Comparison of ENCODE assay signal across 13 mouse cellular contexts in the genomic region with DNA sequence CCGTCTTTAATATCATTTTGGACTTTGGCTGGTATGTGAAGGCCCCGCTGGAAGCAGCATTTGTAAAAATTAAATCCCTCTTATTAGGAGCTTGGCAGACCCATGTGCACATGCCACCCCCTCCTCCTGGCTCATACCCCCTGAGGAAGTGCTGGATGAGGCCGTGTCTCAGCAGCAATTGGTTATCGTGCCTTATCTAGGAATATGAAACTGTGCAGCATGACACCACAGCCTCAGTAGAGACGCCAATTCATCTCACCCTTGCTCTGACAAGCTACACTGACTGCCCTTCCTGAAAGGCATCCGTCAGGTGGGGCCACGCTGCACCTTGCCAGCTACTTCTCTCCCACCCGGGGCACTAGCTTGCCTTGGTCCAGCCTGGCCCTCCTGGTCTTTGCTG. TPM values are rescaled to one million over a fixed set of nuclear protein-coding genes. Genes with fewer than 3 reads are reported as not detected.
DNase-seq lines count a peak whose midpoint lies in the region; ATAC-seq and TF ChIP-seq lines count a peak whose summit lies in the region.
"Had no signal": no experiment of that assay in that cellular context is flagged by ENCODE, and none has a peak within 500 bp of the region (broad histone marks: within the 10 kb centered on the region; RNA-seq: fewer than 3 reads in every experiment).

No protein-coding gene starts in this region.

- no peak for ATAC-seq in hindbrain, embryonic 11.5 days (ENCODE audit: low FRiP score)
- 0 out of 2 replicates have a peak, but pooled peaks have one; percentile 7 for ATAC-seq in midbrain, embryonic 12.5 days (ENCODE audit: low FRiP score, low read depth)
- ATAC-seq in erythroblast, adult 5-6 weeks (replicated peaks; ENCODE audit: low FRiP score, poor library complexity, severe bottlenecking) = no peak

- TF ChIP-seq CTCF in MEL (IDR thresholded peaks at IDR 0.05 in 2 of 3, conservative IDR thresholded peaks at IDR 0.05 in 1 of 3; ENCODE audit: control insufficient read depth in 1 of 3, insufficient read depth in 1 of 3, low read depth in 2 of 3, low read length in 3 of 3, poor library complexity in 1 of 3, severe bottlenecking in 1 of 3) = no peak

- H3K4me2 ChIP-seq in hindbrain, embryonic 11.5 days (replicated peaks; ENCODE audit: low read depth, low read length) = no peak overlapping the region
- peak overlapping the region; percentile 27 for H3K4me2 ChIP-seq in midbrain, embryonic 12.5 days (replicated peaks)
- H3K4me2 ChIP-seq: limb, embryonic 15.5 days; lung, embryonic 15.5 days had no signal

- H3K79me2 ChIP-seq in MEL (ENCODE audit: control insufficient read depth, insufficient read depth, low read length, poor library complexity) = no peaks in the 10 kb centered on the region

- no peak overlapping the region for H3K9ac ChIP-seq in MEL (ENCODE audit: control insufficient read depth, low read depth, low read length, poor library complexity, severe bottlenecking)
- H3K9ac ChIP-seq in hindbrain, embryonic 11.5 days (ENCODE audit: low read depth, low read length) = no peak overlapping the region
- peak overlapping the region; percentile 12; the same call in 1 of the 2 replicates for H3K9ac ChIP-seq in midbrain, embryonic 12.5 days (replicated peaks)
- H3K9ac ChIP-seq: limb, embryonic 15.5 days; lung, embryonic 15.5 days had no signal

- peaks cover 0 to 17% of the 10 kb centered on the region in 2 experiments; a peak in 2 of 4 replicates for H3K36me3 ChIP-seq in MEL (ENCODE audit: control insufficient read depth in 1 of 2, insufficient read depth in 2 of 2, low read length in 2 of 2)
- H3K36me3 ChIP-seq in hindbrain, embryonic 11.5 days (ENCODE audit: control insufficient read depth, insufficient read depth, low read length) = no peaks in the 10 kb centered on the region
- no peaks in the 10 kb centered on the region for H3K36me3 ChIP-seq in midbrain, embryonic 12.5 days

- TF ChIP-seq EP300 in MEL (IDR thresholded peaks at IDR 0.05; ENCODE audit: low read depth in 1 of 2, low read length in 2 of 2) = 0 out of 4 replicates have a peak, but pooled peaks of 1 of the 2 experiments have one; percentile 23

- DNase-seq in cerebellum, adult 9-11 months = peak; percentile 43
- DNase-seq in cerebellum, postnatal 4 days (ENCODE audit: low spot score in 2 of 2) = no peak
- peak; percentile 61 for DNase-seq in MEL (ENCODE audit: low read depth, low spot score)
- DNase-seq in hindbrain, embryonic 11.5 days (ENCODE audit: low spot score) = no peak
- no peak for DNase-seq in adrenal gland, postnatal 4 days (ENCODE audit: low spot score in 2 of 2)
- DNase-seq in adrenal gland, postnatal 10 days = no peak
- DNase-seq: gastrocnemius, postnatal 25 days; layer of hippocampus, adult 9-11 months; spleen, adult 18-20 months had no signal

- 74% methylated on average over 8 of the region's 8 CpGs for WGBS in hindbrain, embryonic 11.5 days
- WGBS in midbrain, embryonic 12.5 days = 46% methylated on average over 8 of the region's 8 CpGs

- H3K27me3 ChIP-seq in MEL (ENCODE audit: control insufficient read depth in 1 of 2, insufficient read depth in 2 of 2, low read length in 2 of 2) = no peaks in the 10 kb centered on the region
- no peaks in the 10 kb centered on the region for H3K27me3 ChIP-seq in hindbrain, embryonic 11.5 days (ENCODE audit: control insufficient read depth, insufficient read depth, low read length)
- peaks cover 23% of the 10 kb centered on the region for H3K27me3 ChIP-seq in midbrain, embryonic 12.5 days
- H3K27me3 ChIP-seq: limb, embryonic 15.5 days; lung, embryonic 15.5 days had no signal

- no peak for TF ChIP-seq RAD21 in MEL (IDR thresholded peaks at IDR 0.05; ENCODE audit: low read depth, low read length)

- no peak overlapping the region for H3K4me3 ChIP-seq in MEL (ENCODE audit: control insufficient read depth in 1 of 2, insufficient read depth in 1 of 2, low read depth in 2 of 2, low read length in 2 of 2)
- H3K4me3 ChIP-seq in hindbrain, embryonic 11.5 days (ENCODE audit: low read depth, low read length) = no peak overlapping the region
- H3K4me3 ChIP-seq in midbrain, embryonic 12.5 days = no peak overlapping the region
- H3K4me3 ChIP-seq: limb, embryonic 15.5 days; lung, embryonic 15.5 days had no signal

- TF ChIP-seq POLR2A in MEL (IDR thresholded peaks at IDR 0.05; ENCODE audit: control insufficient read depth in 1 of 2, insufficient read depth in 1 of 2, low read depth in 1 of 2, low read length in 2 of 2, poor library complexity in 1 of 2) = no peak

- H3K27ac ChIP-seq in MEL (ENCODE audit: control insufficient read depth, low read depth, low read length) = no peak overlapping the region
- H3K27ac ChIP-seq in hindbrain, embryonic 11.5 days (ENCODE audit: low read depth, low read length) = peak overlapping the region; percentile 67
- peak overlapping the region; percentile 93 for H3K27ac ChIP-seq in midbrain, embryonic 12.5 days (replicated peaks)
- H3K27ac ChIP-seq: limb, embryonic 15.5 days; lung, embryonic 15.5 days had no signal

- H3K4me1 ChIP-seq in MEL (ENCODE audit: control insufficient read depth in 1 of 2, insufficient read depth in 2 of 2, low read length in 2 of 2) = peaks cover 9 to 26% of the 10 kb centered on the region in 2 experiments
- peaks cover 10% of the 10 kb centered on the region; the same call in 1 of the 2 replicates for H3K4me1 ChIP-seq in hindbrain, embryonic 11.5 days (replicated peaks; ENCODE audit: control insufficient read depth, insufficient read depth, low read length)
- peaks cover 65% of the 10 kb centered on the region for H3K4me1 ChIP-seq in midbrain, embryonic 12.5 days
- H3K4me1 ChIP-seq: lung, embryonic 15.5 days had no signal

- no peaks in the 10 kb centered on the region for H3K9me3 ChIP-seq in MEL (replicated peaks; ENCODE audit: insufficient read depth, low read length)
- no peaks in the 10 kb centered on the region for H3K9me3 ChIP-seq in hindbrain, embryonic 11.5 days (ENCODE audit: control insufficient read depth, low read length)
- H3K9me3 ChIP-seq in midbrain, embryonic 12.5 days = no peaks in the 10 kb centered on the region
- H3K9me3 ChIP-seq: limb, embryonic 15.5 days; lung, embryonic 15.5 days had no signal

TF ChIP-seq in MEL, 35 proteins besides CTCF, POLR2A, EP300 and RAD21:
- no peak for TF ChIP-seq MYC (IDR thresholded peaks at IDR 0.05; ENCODE audit: low read depth, low read length)
- no peak for TF ChIP-seq HCFC1 (IDR thresholded peaks at IDR 0.05; ENCODE audit: low read depth, low read length)
- TF ChIP-seq SMC3 (IDR thresholded peaks at IDR 0.05; ENCODE audit: low read depth, low read length) = no peak
- no peak for TF ChIP-seq ZNF384 (IDR thresholded peaks at IDR 0.05; ENCODE audit: low read depth, low read length)
- 0 out of 2 replicates have a peak, but pooled peaks have one; percentile 20 for TF ChIP-seq ETS1 (IDR thresholded peaks at IDR 0.05; ENCODE audit: low read depth, low read length)
- TF ChIP-seq MAX (IDR thresholded peaks at IDR 0.05; ENCODE audit: low read length) = 0 out of 2 replicates have a peak, but pooled peaks have one; percentile 26
- no peak for TF ChIP-seq TBP (IDR thresholded peaks at IDR 0.05; ENCODE audit: low read depth, low read length)
- TF ChIP-seq POLR2AphosphoS5 (IDR thresholded peaks at IDR 0.05; ENCODE audit: borderline replicate concordance, low read depth, low read length) = no peak
- TF ChIP-seq MEF2A (IDR thresholded peaks at IDR 0.05; ENCODE audit: extremely low read depth, insufficient replicate concordance, low read depth, low read length, poor library complexity, severe bottlenecking) = no peak
- no peak for TF ChIP-seq POLR2AphosphoS2 (IDR thresholded peaks at IDR 0.05; ENCODE audit: low read length)
- TF ChIP-seq ELF1 (IDR thresholded peaks at IDR 0.05; ENCODE audit: low read depth, low read length) = no peak
- TF ChIP-seq MXI1 (IDR thresholded peaks at IDR 0.05; ENCODE audit: low read depth, low read length) = peak; percentile 49
- TF ChIP-seq JUND (IDR thresholded peaks at IDR 0.05; ENCODE audit: low read depth, low read length) = no peak
- no peak for TF ChIP-seq UBTF (IDR thresholded peaks at IDR 0.05; ENCODE audit: borderline replicate concordance, insufficient read depth, low read depth, low read length)
- no peak for TF ChIP-seq ZMIZ1 (IDR thresholded peaks at IDR 0.05; ENCODE audit: low read depth, low read length)
- TF ChIP-seq E2F4 (IDR thresholded peaks at IDR 0.05; ENCODE audit: borderline replicate concordance, low read depth, low read length) = no peak
- TF ChIP-seq BHLHE40 (IDR thresholded peaks at IDR 0.05; ENCODE audit: borderline replicate concordance, low read depth, low read length) = no peak
- no peak for TF ChIP-seq TAL1 (IDR thresholded peaks at IDR 0.05; ENCODE audit: low read length)
- 0 out of 2 replicates have a peak, but pooled peaks have one; percentile 35 for TF ChIP-seq SIN3A (IDR thresholded peaks at IDR 0.05; ENCODE audit: low read length)
- peak; percentile 64 for TF ChIP-seq GATA1 (IDR thresholded peaks at IDR 0.05; ENCODE audit: low read depth, low read length)
- TF ChIP-seq KAT2A (conservative IDR thresholded peaks at IDR 0.05; ENCODE audit: low read depth, low read length) = no peak
- no peak for TF ChIP-seq MAZ (IDR thresholded peaks at IDR 0.05; ENCODE audit: low read depth, low read length)

RNA-seq across cellular contexts. Expression of gene Dmap1, which starts 35.6 kb away (rescaled TPM):
- total RNA-seq in MEL (2012; rRNA removed) = 44.7 and 45.2 TPM in 2 replicates
- polyA plus RNA-seq in MEL (2012; ENCODE audit: insufficient read depth in 1 of 2, insufficient read length in 2 of 2, low read depth in 1 of 2, low replicate concordance in 2 of 2, missing spikeins in 1 of 2) = 10 to 100 TPM in 1 of 2 experiments, not detected in 1; 69.7 TPM
- 76.1 and 82.2 TPM in 2 replicates for polyA plus RNA-seq in hindbrain, embryonic 11.5 days (2014; fragmentation: Nextera tagmentation; extraction: Ambion mirVana)
- 67.5 and 72.1 TPM in 2 replicates for polyA plus RNA-seq in midbrain, embryonic 12.5 days (2016; fragmentation: Nextera tagmentation; extraction: Ambion mirVana)
- total RNA-seq in erythroblast, adult 5-6 weeks (2015; ENCODE audit: low replicate concordance) = 5.6 and 9.8 TPM in 2 replicates
- total RNA-seq in erythroblast, adult 5-6 weeks (2017; ENCODE audit: low replicate concordance) = 6.7 and 17.0 TPM in 2 replicates
- total RNA-seq in adrenal gland, postnatal 4 days (2021) = 10 to 100 TPM; 49.0 to 49.2 TPM
- 10 to 100 TPM; 25.6 to 29.6 TPM for total RNA-seq in adrenal gland, postnatal 10 days (2021)

Comparison
In these comparisons a context has a peak if more than half of its experiments do, and no peak if none do; other contexts are left out.
1. DNase-seq: peak in cerebellum, adult 9-11 months (single experiment) and MEL (single experiment); none in cerebellum, postnatal 4 days (0 of 2), hindbrain, embryonic 11.5 days (single experiment), adrenal gland, postnatal 4 days (0 of 2) and adrenal gland, postnatal 10 days (single experiment).